Mouse (Mus musculus) 3T3-L1 (cell line): ENCODE results near the gene Dusp16.
"Not testable (repeated sequence)": the region's sequence is repeated elsewhere in the genome, so short reads cannot be mapped to it uniquely, and the experiment has no call there.

Experiments used
- DNase-seq: peaks from one replicate; pipeline ENCODE4 v3.0.0-alpha.2; 2015; ENCODE audit warnings: low read depth, low spot score

The Dusp16 gene

DNA sequence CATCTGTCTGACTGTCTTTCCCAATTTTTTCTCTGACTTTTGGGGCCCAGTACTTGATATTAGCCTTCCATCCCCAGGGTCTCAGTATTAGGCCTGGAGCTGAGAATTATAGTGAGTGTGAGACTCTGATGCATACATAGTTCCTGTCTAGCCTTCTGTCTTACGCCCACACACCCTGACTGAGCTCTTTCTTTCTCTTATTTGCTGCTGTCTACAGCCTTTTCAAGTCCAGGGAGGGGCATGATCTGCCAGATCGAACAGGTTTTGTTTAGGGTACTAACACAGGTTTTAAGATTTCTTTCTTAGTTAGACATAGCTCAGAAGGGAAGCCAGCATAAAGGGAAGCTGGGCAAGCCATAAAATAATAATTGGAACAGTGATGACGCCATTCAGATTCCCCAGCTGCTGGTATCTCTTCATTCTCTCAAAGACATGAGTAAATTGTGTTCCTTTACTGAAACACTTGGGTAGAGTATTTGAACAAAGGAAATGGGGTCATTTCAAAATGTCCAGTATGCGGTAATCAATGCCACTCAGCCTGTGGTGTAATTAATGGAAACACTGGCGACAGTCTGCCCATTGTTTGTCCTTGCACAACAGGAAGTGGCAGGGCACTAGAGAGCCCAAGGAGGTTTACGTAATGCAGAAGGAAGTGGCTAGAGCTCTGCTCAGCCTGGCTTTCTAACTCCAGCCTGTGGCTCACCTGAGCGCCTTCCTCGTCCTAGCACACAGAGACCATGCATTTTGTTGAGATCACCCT is 91.8 kb downstream of the Dusp16 start:
- peak; percentile 62 for DNase-seq

GRCm38 (mm10) chr6:134698243-134698642 is 94.2 kb downstream of the Dusp16 start:
- DNase-seq: no peak

GRCm38 (mm10) chr6:134696554-134696953 is 95.9 kb downstream of the Dusp16 start:
- DNase-seq: no peak

GRCm38 (mm10) chr6:134696146-134696545 is 96.3 kb downstream of the Dusp16 start:
- DNase-seq: peak; percentile 42

- DNase-seq: peak; percentile 40
These were observed 96.8 kb downstream of the Dusp16 start for GRCm38 (mm10) chr6:134695625-134696024.

- DNase-seq: no peak
These were observed 97.4 kb downstream of the Dusp16 start for GRCm38 (mm10) chr6:134694988-134695387.

DNA sequence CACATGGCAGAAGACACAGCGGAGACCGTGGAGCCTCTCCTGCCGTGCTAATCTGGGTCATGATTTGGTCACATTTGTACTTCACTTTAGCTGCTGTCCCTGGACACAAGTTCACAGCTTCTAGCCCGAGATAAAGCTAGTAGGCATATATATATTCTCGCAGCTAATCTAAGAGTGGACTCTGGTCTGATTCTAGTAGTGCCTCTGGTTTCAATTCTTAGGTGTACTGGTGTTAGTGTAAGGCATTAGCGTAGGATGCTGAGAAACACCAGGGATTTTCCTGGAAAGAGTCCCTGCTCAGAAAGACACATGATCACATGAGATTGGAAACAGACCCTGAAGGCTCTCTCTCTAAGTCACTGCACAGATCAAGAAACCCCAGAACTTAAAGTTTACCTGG is 97.9 kb downstream of the Dusp16 start:
- DNase-seq: no peak

- DNase-seq: no peak
These were observed 106.9 kb downstream of the Dusp16 start for GRCm38 (mm10) chr6:134685515-134685914.

- DNase-seq: no peak
These were observed 107.4 kb downstream of the Dusp16 start for GRCm38 (mm10) chr6:134685040-134685439.

DNA sequence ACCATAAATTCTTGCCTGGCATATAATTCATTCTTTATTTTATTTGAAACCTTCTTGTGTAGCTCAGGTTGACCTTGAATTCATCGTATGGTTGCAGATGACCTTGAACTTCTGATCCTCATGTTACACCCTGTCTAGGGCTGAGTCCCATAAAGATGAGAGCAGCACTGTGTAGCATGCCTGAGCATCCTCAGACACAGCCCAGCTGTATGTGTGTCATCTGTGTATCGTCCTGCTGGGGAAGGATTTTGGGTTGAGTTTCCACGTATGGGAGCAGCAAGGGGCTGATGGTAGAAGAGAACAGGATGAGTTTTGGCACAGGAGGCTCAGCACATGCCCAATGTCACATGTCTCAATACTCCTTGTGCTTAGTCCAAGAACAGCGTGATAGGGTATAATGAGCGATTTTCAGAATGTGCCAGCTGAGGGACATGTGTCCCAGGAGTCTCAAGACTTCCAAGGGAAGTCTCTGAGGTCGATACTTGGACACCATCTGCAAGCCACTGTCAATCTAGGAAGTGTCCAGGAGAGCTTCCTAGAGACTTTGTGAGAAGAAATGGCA is 108.0 kb downstream of the Dusp16 start:
- DNase-seq: no peak

GRCm38 (mm10) chr6:134679330-134679729 is 113.1 kb downstream of the Dusp16 start:
- not testable (repeated sequence) for DNase-seq

GRCm38 (mm10) chr6:134678037-134678436 is 114.4 kb downstream of the Dusp16 start:
- no peak for DNase-seq

DNA sequence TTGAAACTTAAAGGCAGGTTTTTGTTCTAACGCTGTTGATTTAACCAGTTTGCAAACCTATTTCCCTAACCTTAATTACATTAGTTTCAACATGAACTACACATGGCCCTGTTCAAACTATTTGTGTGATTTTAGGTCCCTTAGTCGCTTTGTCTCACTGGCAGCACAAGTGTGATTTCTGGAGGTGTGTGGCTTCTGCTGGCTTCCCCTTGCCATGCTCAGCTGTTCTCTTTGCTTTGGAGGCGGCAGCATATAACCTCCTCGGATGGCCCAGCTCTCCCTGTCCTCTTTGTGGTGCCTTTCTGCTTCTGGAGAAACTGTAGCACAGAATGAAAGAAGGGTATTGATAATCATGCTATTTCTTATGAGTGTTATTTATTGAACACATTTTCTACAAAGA is 114.9 kb downstream of the Dusp16 start:
- no peak for DNase-seq

GRCm38 (mm10) chr6:134673712-134674111 is 118.7 kb downstream of the Dusp16 start:
- not testable (repeated sequence) for DNase-seq

DNA sequence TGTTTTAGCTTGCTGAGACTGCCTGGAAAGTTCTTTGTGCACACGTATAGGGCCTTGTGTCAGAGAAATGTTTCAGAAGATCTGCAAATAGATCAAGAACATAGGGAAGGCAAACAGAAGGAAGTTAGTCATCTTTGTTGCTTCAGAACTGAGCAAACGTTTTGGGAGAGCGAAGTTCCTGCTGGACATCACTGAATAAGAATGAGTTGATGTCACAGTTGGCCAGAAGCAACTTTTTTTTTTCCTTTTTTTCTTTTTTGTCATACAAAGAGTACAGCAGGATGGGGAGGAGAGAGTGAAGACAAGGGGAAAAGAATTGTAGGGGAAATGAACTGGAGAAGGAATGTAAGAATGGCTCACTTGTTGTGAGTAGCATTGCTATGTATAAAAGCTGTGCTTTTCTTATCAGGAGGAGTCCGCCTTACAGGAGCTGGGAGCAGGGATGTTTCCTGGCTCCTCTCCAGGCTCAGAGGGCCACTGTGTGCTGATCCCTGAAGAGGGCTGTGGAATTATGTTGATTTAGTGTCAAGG is 121.5 kb downstream of the Dusp16 start:
- DNase-seq: peak; percentile 77

DNA sequence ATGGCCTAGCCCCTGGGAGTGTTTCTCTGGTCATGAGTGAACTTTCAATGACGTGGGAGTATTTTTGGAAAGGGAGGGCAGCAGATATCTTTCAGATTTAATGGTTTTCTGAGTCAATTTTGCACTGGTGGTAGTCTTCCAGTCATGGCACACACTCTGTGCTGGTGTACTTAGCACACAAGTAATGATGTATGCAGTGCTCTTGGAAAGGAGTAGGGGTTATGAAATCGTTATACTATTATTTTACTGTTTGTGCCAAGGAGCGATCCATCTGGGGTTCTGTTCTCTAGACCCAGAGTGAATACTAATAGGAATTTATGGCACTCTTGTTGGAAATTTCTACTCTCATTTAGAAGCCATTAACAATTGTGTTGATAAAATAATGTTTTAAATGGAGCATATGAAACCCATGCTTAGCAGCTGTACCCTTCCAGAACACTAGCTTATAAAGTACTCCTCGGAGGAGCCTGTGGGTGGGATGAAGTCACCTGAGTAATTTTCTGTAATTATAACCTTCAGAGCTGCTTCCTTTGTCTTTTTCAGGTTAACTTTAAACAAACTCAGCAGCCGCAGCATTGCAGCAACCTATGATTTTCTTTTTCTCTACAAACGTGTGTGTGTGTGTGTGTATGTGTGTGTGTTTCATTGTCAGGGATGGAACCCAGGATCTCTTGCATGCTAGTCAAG is 123.1 kb downstream of the Dusp16 start:
- no peak for DNase-seq

GRCm38 (mm10) chr6:134668519-134668918 is 123.9 kb downstream of the Dusp16 start:
- DNase-seq: no peak

- no peak for DNase-seq
These were observed 126.6 kb downstream of the Dusp16 start for GRCm38 (mm10) chr6:134665817-134666216.
